Mouse (Mus musculus) ES-E14 (cell line): ENCODE measurements at regions not wholly inside any gene's neighbourhood (a gene's known extent, or its start where the extent isn't known, plus 50 kb on each side); places are given as distances from the start of the nearest gene placed in this dataset.

Experiments used
- HCFC1 ChIP-seq: IDR thresholded peaks from 2 replicates; pipeline ENCODE4 v1.6.1; 2012; ENCODE audit warnings: low read length, inconsistent platforms, borderline replicate concordance; ENCODE audit not compliant: insufficient read depth
- MAFK ChIP-seq: IDR thresholded peaks from 2 replicates; pipeline ENCODE4 v1.6.1; 2014; ENCODE audit warnings: mild to moderate bottlenecking, low read depth, low read length, inconsistent platforms; ENCODE audit not compliant: insufficient read depth

GRCm38 (mm10) chr1:128532632-128533031, 59.5 kb downstream of the Cxcr4 start:
- TF ChIP-seq MAFK (no peak), HCFC1 (no peak)
